Mouse (Mus musculus) kidney, adult 11 months (tissue): ENCODE data around the gene Ppp1r26.
"Not testable (repeated sequence)": the region's sequence is repeated elsewhere in the genome, so short reads cannot be mapped to it uniquely, and the experiment has no call there.

Experiments
- DNase-seq: peaks from one replicate; pipeline ENCODE4 v3.0.0; 2022

Ppp1r26 gene

GRCm38 (mm10) chr2:28447315-28447670, 693 bp downstream of the Ppp1r26 start:
- DNase-seq, result no peak

- no peak for DNase-seq
Measured at GRCm38 (mm10) chr2:28451663-28452062, 5.1 kb downstream of the Ppp1r26 start.

- DNase-seq, result no peak
Measured at GRCm38 (mm10) chr2:28453539-28453938, 6.9 kb downstream of the Ppp1r26 start.

GRCm38 (mm10) chr2:28456616-28457015, 10.0 kb downstream of the Ppp1r26 start:
- no peak for DNase-seq

GRCm38 (mm10) chr2:28463919-28464318, 17.3 kb downstream of the Ppp1r26 start:
- DNase-seq, result peak; percentile 63

GRCm38 (mm10) chr2:28464919-28465318, 18.3 kb downstream of the Ppp1r26 start:
- no peak for DNase-seq

GRCm38 (mm10) chr2:28465836-28466518, 19.4 kb downstream of the Ppp1r26 start, which contains the start of gene 1700007K13Rik:
TSS of gene 1700007K13Rik (minus strand) at chr2:28466332.
- peak; percentile 85 for DNase-seq

GRCm38 (mm10) chr2:28467860-28468485, 21.4 kb downstream of the Ppp1r26 start, which contains the start of gene Mrps2:
TSS of gene Mrps2 (plus strand) at chr2:28468066.
- peak; percentile 78 for DNase-seq

GRCm38 (mm10) chr2:28468486-28469225, 22.1 kb downstream of the Ppp1r26 start:
- peak; percentile 7 for DNase-seq

GRCm38 (mm10) chr2:28469461-28469860, 22.9 kb downstream of the Ppp1r26 start:
- DNase-seq, result peak; percentile 3

GRCm38 (mm10) chr2:28470591-28470990, 24.0 kb downstream of the Ppp1r26 start:
- peak; percentile 0 for DNase-seq

- DNase-seq, result peak; percentile 1
Measured at GRCm38 (mm10) chr2:28472011-28472410, 25.4 kb downstream of the Ppp1r26 start.

- not testable (repeated sequence) for DNase-seq
Measured at GRCm38 (mm10) chr2:28477993-28478392, 31.4 kb downstream of the Ppp1r26 start.

GRCm38 (mm10) chr2:28479208-28480204, 32.9 kb downstream of the Ppp1r26 start:
- peak; percentile 1 for DNase-seq

GRCm38 (mm10) chr2:28483861-28484260, 37.3 kb downstream of the Ppp1r26 start:
- peak; percentile 57 for DNase-seq

- DNase-seq, result no peak
Measured at GRCm38 (mm10) chr2:28494521-28494920, 47.9 kb downstream of the Ppp1r26 start.

- no peak for DNase-seq
Measured at GRCm38 (mm10) chr2:28495207-28495756, 48.7 kb downstream of the Ppp1r26 start.

- no peak for DNase-seq
Measured at GRCm38 (mm10) chr2:28495801-28496595, 49.4 kb downstream of the Ppp1r26 start.

- DNase-seq, result no peak
Measured at GRCm38 (mm10) chr2:28496671-28497070, 50.1 kb downstream of the Ppp1r26 start, which contains the start of gene Gbgt1. TSS of gene Gbgt1 (plus strand) at chr2:28496891.

GRCm38 (mm10) chr2:28497561-28497960, 51.0 kb downstream of the Ppp1r26 start:
- DNase-seq, result no peak

- no peak for DNase-seq
Measured at GRCm38 (mm10) chr2:28498431-28498830, 51.8 kb downstream of the Ppp1r26 start.
